Mouse (Mus musculus) forebrain, embryonic 13.5 days (tissue): ENCODE measurements around the gene Gm28360. TPM values are rescaled to one million over a fixed set of nuclear protein-coding genes. Genes with fewer than 3 reads are reported as not detected.
"Not testable (repeated sequence)": the region's sequence is repeated elsewhere in the genome, so short reads cannot be mapped to it uniquely, and the experiment has no call there.

Experiments
- ATAC-seq: fragments of 200-750 bp; cut with Nextera tagmentation; 2 replicates; pipeline ENCODE4 v1.8.0; 2017
- H3K27ac ChIP-seq: fragments of 300-500 bp; sonication (generic); 2 replicates; pipeline ENCODE4 v1.5.1; 2015; ENCODE audit warnings: inconsistent platforms, mild to moderate bottlenecking, moderate library complexity
- H3K27me3 ChIP-seq: fragments of 300-500 bp; sonication (generic); 2 replicates; pipeline ENCODE4 v1.6.1; 2015; ENCODE audit warnings: mild to moderate bottlenecking, inconsistent platforms
- H3K36me3 ChIP-seq: fragments of 300-500 bp; sonication (generic); 2 replicates; pipeline ENCODE4 v1.6.1; 2015; ENCODE audit warnings: mild to moderate bottlenecking, inconsistent platforms; ENCODE audit not compliant: poor library complexity, severe bottlenecking
- H3K4me1 ChIP-seq: fragments of 300-500 bp; sonication (generic); 2 replicates; pipeline ENCODE4 v1.6.1; 2015; ENCODE audit warnings: inconsistent platforms
- H3K4me2 ChIP-seq: fragments of 300-500 bp; sonication (generic); 2 replicates; pipeline ENCODE4 v1.6.1; 2015; ENCODE audit warnings: inconsistent platforms, mild to moderate bottlenecking, moderate library complexity
- H3K4me3 ChIP-seq: fragments of 300-500 bp; sonication (generic); 2 replicates; pipeline ENCODE4 v1.5.1; 2015; ENCODE audit warnings: mild to moderate bottlenecking, inconsistent platforms
- H3K9ac ChIP-seq: fragments of 300-500 bp; sonication (generic); 2 replicates; pipeline ENCODE4 v1.6.1; 2015; ENCODE audit warnings: mild to moderate bottlenecking, inconsistent platforms
- H3K9me3 ChIP-seq: fragments of 300-500 bp; sonication (generic); replicated peaks from 2 replicates; pipeline ENCODE4 v1.6.1; 2016; ENCODE audit warnings: inconsistent platforms
- WGBS: fragments of 180-500 bp; shearing (Covaris S2); methylation state at CpG from one replicate; pipeline ENCODE4 v1.1.7; 2015; 5-methylcytosine and 5-hydroxymethylcytosine counted together
- polyA plus RNA-seq: library from polyadenylated mRNA; unstranded; fragments of >200 nt; fragmentation: Nextera tagmentation; extraction: Ambion mirVana; gene quantifications from 2 replicates; pipeline ENCODE4 v1.2.1, GENCODE M21; 2015

Gm28360 gene
- polyA plus RNA-seq: not detected in 2 replicates

DNA sequence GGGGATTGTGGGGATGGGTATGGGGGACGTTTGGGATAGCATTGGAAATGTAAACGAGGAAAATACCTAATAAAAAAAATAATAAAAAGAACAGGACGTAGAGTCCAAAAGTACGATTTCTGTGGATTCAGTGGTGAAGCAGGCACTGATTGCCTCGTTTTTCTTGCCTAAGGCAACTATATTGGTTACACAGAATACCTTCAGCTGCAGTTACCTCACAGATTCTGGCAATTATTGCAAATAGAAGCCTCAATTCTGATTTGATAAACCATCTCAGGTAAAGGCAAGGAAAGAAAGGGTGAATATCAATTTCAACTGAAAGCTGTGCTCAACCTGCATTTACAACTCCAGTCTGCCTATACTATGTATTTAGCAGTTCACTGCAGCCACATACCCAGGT, at the start of gene Gm28360:
Gm28360 (plus strand) TSS at position 301 of the 400 bp plus-strand sequence.
- H3K36me3 ChIP-seq, H3K9me3 ChIP-seq, H3K4me1 ChIP-seq, H3K9ac ChIP-seq, H3K27me3 ChIP-seq, H3K4me3 ChIP-seq, H3K4me2 ChIP-seq, ATAC-seq, H3K27ac ChIP-seq: not testable (repeated sequence)
- WGBS: 71% methylated on average over 5 of the region's 5 CpGs

DNA sequence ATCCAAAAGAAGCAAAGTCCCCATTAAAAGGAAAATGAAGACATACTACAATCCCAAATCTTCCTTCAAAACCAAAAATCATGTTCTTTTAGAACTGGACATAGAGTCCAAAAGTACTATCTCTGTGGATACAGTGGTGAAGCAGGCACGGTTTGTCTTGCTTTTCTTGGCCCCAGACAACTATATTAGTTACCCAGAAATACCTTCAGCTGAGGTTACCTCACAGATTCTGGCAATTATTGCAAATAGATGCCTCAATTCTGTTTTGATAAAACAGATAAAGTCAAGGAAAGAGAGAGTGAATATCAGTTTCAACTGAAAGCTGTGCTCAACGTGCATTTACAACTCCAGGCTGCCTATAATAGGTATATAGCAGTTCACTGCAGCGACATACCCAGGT, 49.0 kb upstream of the Gm28360 start, which contains the start of gene B020011L13Rik:
B020011L13Rik (plus strand) TSS at position 301 of the 400 bp plus-strand sequence.
- not testable (repeated sequence) for H3K36me3 ChIP-seq, H3K4me3 ChIP-seq, ATAC-seq, H3K9me3 ChIP-seq, H3K9ac ChIP-seq, H3K4me1 ChIP-seq, H3K4me2 ChIP-seq, H3K27me3 ChIP-seq, H3K27ac ChIP-seq
- WGBS: 76% methylated on average over 3 of the region's 3 CpGs

DNA sequence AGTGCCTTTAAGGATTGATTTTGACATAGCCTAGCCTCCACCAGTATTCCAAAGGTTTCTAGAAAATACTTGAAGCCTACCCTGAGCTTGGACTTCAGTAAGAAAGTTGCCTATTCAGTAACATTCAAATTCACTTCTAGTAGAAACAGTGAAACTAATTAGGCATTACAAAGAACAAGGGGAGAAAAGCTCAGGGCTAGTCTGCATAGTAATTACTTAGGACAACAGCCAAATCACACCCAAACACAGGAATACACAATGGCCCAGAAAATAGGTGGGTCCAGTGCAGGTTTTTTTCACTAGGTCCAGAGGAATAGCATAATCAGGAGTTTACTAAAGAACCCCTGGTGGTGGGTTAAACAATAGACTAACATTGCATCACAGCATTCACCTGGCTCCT, 13.6 kb upstream of the Gm28360 start:
- H3K27me3 ChIP-seq, H3K9ac ChIP-seq, H3K4me1 ChIP-seq, H3K4me3 ChIP-seq, H3K36me3 ChIP-seq, ATAC-seq, H3K9me3 ChIP-seq, H3K27ac ChIP-seq, H3K4me2 ChIP-seq: not testable (repeated sequence)

DNA sequence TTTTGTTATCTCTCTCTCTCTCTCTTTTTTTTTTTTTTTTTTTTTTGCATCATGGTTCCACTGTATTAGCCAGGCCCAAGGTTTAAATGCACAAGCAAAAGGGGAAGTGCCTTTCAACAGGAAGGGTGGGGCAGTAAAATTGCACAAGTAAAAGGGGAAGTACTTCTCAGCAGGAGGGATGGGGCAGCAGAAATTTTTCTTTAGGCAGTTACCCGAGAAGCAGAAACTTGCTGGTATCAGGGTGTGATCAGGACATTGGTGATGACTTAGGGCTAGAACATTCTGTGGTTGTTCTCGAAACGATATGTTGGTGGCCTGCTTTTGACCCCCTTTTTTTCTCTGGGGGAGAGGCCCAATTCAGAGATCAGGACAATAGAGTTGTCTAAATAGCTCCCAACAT, 21.8 kb downstream of the Gm28360 start:
- not testable (repeated sequence) for H3K4me1 ChIP-seq, H3K27me3 ChIP-seq, ATAC-seq, H3K4me3 ChIP-seq, H3K27ac ChIP-seq, H3K4me2 ChIP-seq, H3K36me3 ChIP-seq, H3K9ac ChIP-seq
- 84% methylated on average over 3 of the region's 3 CpGs for WGBS
- peaks cover 10% of the 10 kb centered on the region for H3K9me3 ChIP-seq

Other genes with a start within 250 kb of the Gm28360 start
- gene Gm28363, start 132.9 kb upstream of the Gm28360 start, polyA plus RNA-seq: not detected in 2 replicates
- not detected in 2 replicates for gene B020011L13Rik, start 48.9 kb upstream of the Gm28360 start, polyA plus RNA-seq
- not detected in 2 replicates for gene Gm28168, start 97.9 kb downstream of the Gm28360 start, polyA plus RNA-seq
- gene Gm7145, start 135.9 kb downstream of the Gm28360 start, polyA plus RNA-seq: not detected in 2 replicates